Mouse (Mus musculus) heart, embryonic 14.5 days (tissue): ENCODE data around the gene Tubd1. TPM values are rescaled to one million over a fixed set of nuclear protein-coding genes. Genes with fewer than 3 reads are reported as not detected.

ENCODE experiments used
- ATAC-seq: fragments of 200-750 bp; cut with Nextera tagmentation; 2 replicates; pipeline ENCODE4 v1.8.0; 2017; ENCODE audit warnings: low read depth, moderate TSS enrichment; ENCODE audit not compliant: insufficient number of reproducible peaks, insufficient read depth, low FRiP score
- H3K27ac ChIP-seq, 2 experiments: fragments of 200-500 bp in 1 of 2; fragments of 300-500 bp in 1 of 2; sonication (generic) in 1 of 2; replicated peaks in 1 of 2; 2 replicates each; pipeline ENCODE4 v1.5.1; 2012 to 2014; ENCODE audit warnings: low read depth in 2 of 2, low read length in 2 of 2, control low read depth in 1 of 2, mild to moderate bottlenecking in 1 of 2, mixed read lengths in 1 of 2; ENCODE audit not compliant: control insufficient read depth in 1 of 2, insufficient read depth in 1 of 2
- H3K27me3 ChIP-seq: fragments of 300-500 bp; sonication (generic); 2 replicates; pipeline ENCODE4 v1.6.1; 2014; ENCODE audit warnings: mild to moderate bottlenecking, low read length, control low read depth; ENCODE audit not compliant: control insufficient read depth, insufficient read depth
- H3K36me3 ChIP-seq: fragments of 300-500 bp; sonication (generic); 2 replicates; pipeline ENCODE4 v1.6.1; 2014; ENCODE audit warnings: mild to moderate bottlenecking, control low read depth, low read length, mixed read lengths; ENCODE audit not compliant: control insufficient read depth, insufficient read depth
- H3K4me1 ChIP-seq, 2 experiments: fragments of 200-500 bp in 1 of 2; fragments of 300-500 bp in 1 of 2; sonication (generic) in 1 of 2; 2 replicates each; pipeline ENCODE4 v1.6.1; 2012 to 2014; ENCODE audit warnings: low read length in 2 of 2, control low read depth in 1 of 2, mixed read lengths in 1 of 2; ENCODE audit not compliant: control insufficient read depth in 2 of 2, insufficient read depth in 2 of 2
- H3K4me2 ChIP-seq: fragments of 300-500 bp; sonication (generic); 2 replicates; pipeline ENCODE4 v1.6.1; 2014; ENCODE audit warnings: mild to moderate bottlenecking, low read length
- H3K4me3 ChIP-seq, 2 experiments: fragments of 200-500 bp in 1 of 2; fragments of 300-500 bp in 1 of 2; sonication (generic) in 1 of 2; 2 replicates each; pipeline ENCODE4 v1.5.1; 2012 to 2014; ENCODE audit warnings: low read length in 2 of 2, mild to moderate bottlenecking in 2 of 2, control low read depth in 1 of 2, low read depth in 1 of 2, moderate library complexity in 1 of 2; ENCODE audit not compliant: control insufficient read depth in 1 of 2, insufficient read depth in 1 of 2
- H3K9ac ChIP-seq: fragments of 300-500 bp; sonication (generic); 2 replicates; pipeline ENCODE4 v1.6.1; 2014; ENCODE audit warnings: mild to moderate bottlenecking, low read length
- H3K9me3 ChIP-seq: fragments of 300-500 bp; sonication (generic); 2 replicates; pipeline ENCODE4 v1.6.1; 2016; ENCODE audit warnings: low read length, control low read depth; ENCODE audit not compliant: control insufficient read depth
- WGBS: fragments of 180-500 bp; shearing (Covaris S2); extraction: QIAGEN DNeasy Blood & Tissue Kit; methylation state at CpG from one replicate; pipeline ENCODE4 v1.1.7; 2014; 5-methylcytosine and 5-hydroxymethylcytosine counted together
- polyA plus RNA-seq: library from polyadenylated mRNA; unstranded; fragments of >200 nt; fragmentation: Nextera tagmentation; extraction: Ambion mirVana; gene quantifications from 2 replicates; pipeline ENCODE4 v1.2.1, GENCODE M21; 2014

Gene Tubd1
- polyA plus RNA-seq, 1 experiment from 2014 or later, result 12.0 TPM

DNA sequence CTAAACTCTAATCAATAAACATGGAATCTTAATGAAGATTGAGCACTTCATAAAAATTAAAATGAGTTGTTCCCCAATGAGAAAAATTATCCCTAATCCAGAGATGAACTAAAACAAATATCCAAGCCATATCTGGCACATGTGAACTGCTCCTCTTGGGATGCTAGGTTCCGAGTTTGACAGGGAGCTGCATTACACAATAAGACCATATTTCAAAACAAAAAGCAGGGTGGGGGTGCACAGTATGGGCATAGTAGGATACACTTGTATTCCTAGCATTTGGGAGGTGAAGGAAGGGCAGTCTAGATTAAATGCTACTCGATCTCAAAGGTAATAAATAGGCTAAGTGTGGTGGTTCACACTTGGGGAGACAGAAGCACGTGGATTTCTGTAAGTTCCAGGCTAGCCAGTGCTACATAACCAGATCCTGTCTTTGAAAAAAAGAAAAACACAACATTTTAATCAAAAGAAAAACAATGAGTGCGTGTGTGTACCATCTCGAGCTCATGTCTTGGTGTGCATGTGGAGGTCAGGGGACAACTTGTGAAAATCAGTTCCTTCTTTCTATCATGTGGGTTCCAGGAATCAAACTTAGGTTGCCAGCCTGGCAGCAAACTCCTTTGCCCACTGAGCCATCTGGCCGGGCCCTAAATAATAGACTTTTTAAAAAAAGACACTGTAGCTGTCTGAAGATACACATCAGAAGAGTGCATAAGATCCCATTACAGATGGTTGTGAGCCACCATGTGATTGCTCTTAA is 4.9 kb upstream of the Tubd1 start:
- Histone ChIP-seq H3K27ac (no peak overlapping the region), H3K4me2 (no peak overlapping the region), H3K4me3 (no peak overlapping the region), H3K4me1 (peaks cover 2 to 12% of the 10 kb centered on the region in 2 experiments; a peak in 3 of 4 replicates), H3K9ac (no peak overlapping the region), H3K27me3 (no peaks in the 10 kb centered on the region), H3K36me3 (peaks cover 4% of the 10 kb centered on the region; the same call in 1 of the 2 replicates), H3K9me3 (no peaks in the 10 kb centered on the region)
- no peak for ATAC-seq
- 78% methylated on average over 6 of the region's 6 CpGs for WGBS

DNA sequence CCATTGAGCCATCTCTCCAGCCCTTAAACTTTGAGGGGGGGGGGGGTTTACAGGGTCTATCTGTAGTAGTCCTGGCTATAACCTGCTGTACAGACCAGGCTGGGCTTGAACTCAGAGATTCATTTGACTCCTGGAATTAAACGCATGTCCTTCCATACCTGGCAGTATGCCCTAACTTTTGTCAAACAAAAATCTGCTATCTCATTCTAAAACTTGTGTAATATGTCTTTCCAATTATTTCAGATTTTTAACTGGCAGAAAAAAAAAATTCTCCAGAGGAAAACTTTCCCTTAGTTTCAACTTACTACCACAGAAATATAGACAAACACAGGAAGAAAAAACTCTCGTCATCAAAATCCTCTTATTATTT is 4.3 kb upstream of the Tubd1 start:
- no peak for ATAC-seq
- H3K4me2 ChIP-seq, result no peak overlapping the region
- H3K36me3 ChIP-seq, result 0 out of 2 replicates have a peak, but pooled peaks cover 3% of the 10 kb centered on the region
- 74% methylated on average over 2 of the region's 2 CpGs for WGBS
- no peak overlapping the region for H3K9ac ChIP-seq
- H3K27ac ChIP-seq, result no peak overlapping the region
- H3K4me1 ChIP-seq, result peaks cover 2 to 13% of the 10 kb centered on the region in 2 experiments; a peak in 3 of 4 replicates
- H3K9me3 ChIP-seq, result no peaks in the 10 kb centered on the region
- no peaks in the 10 kb centered on the region for H3K27me3 ChIP-seq
- no peak overlapping the region for H3K4me3 ChIP-seq

GRCm38 (mm10) chr11:86542851-86543250 is 1.9 kb upstream of the Tubd1 start:
- Histone ChIP-seq H3K27me3 (no peaks in the 10 kb centered on the region), H3K9me3 (no peaks in the 10 kb centered on the region), H3K36me3 (0 out of 2 replicates have a peak, but pooled peaks cover 3% of the 10 kb centered on the region), H3K27ac (peak overlapping the region in 1 of 2 experiments; percentile 47; a peak in 2 of 4 replicates), H3K4me1 (peaks cover 4 to 18% of the 10 kb centered on the region in 2 experiments), H3K4me2 (peak overlapping the region; percentile 70), H3K4me3 (peak overlapping the region in 1 of 2 experiments; percentile 83; a peak in 2 of 4 replicates), H3K9ac (peak overlapping the region; percentile 91)
- 70% methylated on average over 1 of the region's 1 CpGs for WGBS
- no peak for ATAC-seq

DNA sequence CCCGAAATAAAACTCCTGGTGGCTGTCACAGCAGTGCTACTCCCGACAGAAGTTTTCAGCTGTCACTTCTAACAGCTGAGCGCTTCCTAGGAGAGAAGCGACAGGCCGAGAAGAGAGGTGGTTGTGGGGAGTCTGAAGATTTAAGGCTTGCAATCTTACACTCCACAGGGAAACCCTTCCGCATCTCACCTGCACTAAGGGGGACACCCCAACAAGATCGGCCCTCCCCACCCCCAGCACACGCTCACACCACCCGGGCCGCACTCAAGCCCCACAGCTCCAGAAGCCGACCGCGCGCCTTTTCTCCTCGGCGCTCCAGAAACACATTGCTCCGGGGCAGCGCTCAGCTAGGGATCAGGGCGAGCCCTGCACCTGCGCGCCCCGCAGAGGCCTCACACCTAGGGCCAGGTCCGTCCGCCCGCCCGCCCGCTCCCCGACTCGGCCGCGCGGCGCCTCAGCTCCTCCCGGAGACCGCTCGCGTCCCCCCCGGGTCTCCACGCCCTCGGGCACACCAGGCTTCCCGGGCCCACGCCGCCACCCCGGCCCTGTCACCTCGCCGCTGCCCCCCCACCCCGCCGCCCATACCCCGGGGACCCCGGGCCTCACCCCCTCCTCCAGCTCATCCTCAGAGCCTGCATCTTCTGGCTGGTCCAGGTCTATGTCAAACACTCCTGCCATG is 692 bp upstream of the Tubd1 start:
- H3K27me3 ChIP-seq, result no peaks in the 10 kb centered on the region
- peak overlapping the region; percentile 70 for H3K4me2 ChIP-seq
- 1% methylated on average over 50 of the region's 50 CpGs for WGBS
- no peaks in the 10 kb centered on the region for H3K9me3 ChIP-seq
- H3K4me1 ChIP-seq, result peaks cover 4 to 18% of the 10 kb centered on the region in 2 experiments
- H3K36me3 ChIP-seq, result peaks cover 3% of the 10 kb centered on the region; the same call in 1 of the 2 replicates
- ATAC-seq, result peak; percentile 52
- H3K4me3 ChIP-seq, result peak overlapping the region; percentile 79 to 83
- H3K27ac ChIP-seq, result peak overlapping the region; percentile 84 to 85
- H3K9ac ChIP-seq, result peak overlapping the region; percentile 91

GRCm38 (mm10) chr11:86545556-86545955 is 765 bp downstream of the Tubd1 start:
- H3K9ac ChIP-seq, result peak overlapping the region; percentile 77
- 76% methylated on average over 8 of the region's 8 CpGs for WGBS
- H3K4me2 ChIP-seq, result peak overlapping the region; percentile 81
- H3K27ac ChIP-seq, result peak overlapping the region; percentile 85 to 91; a peak in 3 of 4 replicates
- ATAC-seq, result no peak
- peaks cover 12% of the 10 kb centered on the region for H3K36me3 ChIP-seq
- no peaks in the 10 kb centered on the region for H3K27me3 ChIP-seq
- H3K4me3 ChIP-seq, result peak overlapping the region; percentile 75 to 83
- no peaks in the 10 kb centered on the region for H3K9me3 ChIP-seq
- H3K4me1 ChIP-seq, result peaks cover 4 to 18% of the 10 kb centered on the region in 2 experiments

GRCm38 (mm10) chr11:86547412-86547811 is 2.6 kb downstream of the Tubd1 start:
- H3K4me3 ChIP-seq, result no peak overlapping the region
- H3K9ac ChIP-seq, result no peak overlapping the region
- ATAC-seq, result no peak
- H3K4me2 ChIP-seq, result no peak overlapping the region
- no peak overlapping the region for H3K27ac ChIP-seq
- peaks cover 4 to 15% of the 10 kb centered on the region in 2 experiments for H3K4me1 ChIP-seq
- H3K36me3 ChIP-seq, result peaks cover 12% of the 10 kb centered on the region
- H3K9me3 ChIP-seq, result no peaks in the 10 kb centered on the region
- 92% methylated on average over 1 of the region's 1 CpGs for WGBS
- H3K27me3 ChIP-seq, result no peaks in the 10 kb centered on the region

DNA sequence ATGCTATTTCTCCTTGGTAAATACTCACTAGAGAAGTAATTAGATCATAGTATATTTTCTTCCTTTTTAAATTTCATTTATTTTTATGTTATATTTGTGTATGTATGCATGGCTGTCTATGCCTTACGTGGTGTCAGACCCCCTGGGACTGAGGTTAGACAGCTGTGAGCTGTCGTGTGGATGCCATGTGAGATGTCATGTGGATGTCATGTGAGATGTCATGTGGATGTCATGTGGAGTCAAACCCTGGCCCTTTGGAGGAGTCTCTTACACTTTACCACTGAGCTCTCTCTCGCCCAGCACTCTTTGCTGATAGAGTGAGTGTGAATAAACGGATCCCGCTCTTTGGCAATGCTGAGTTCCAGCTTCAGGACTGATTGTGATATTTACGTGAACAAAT is 8.7 kb downstream of the Tubd1 start:
- ATAC-seq, result no peak
- WGBS, result 90% methylated on average over 6 of the region's 6 CpGs
- H3K4me1 ChIP-seq, result no peaks in the 10 kb centered on the region
- peaks cover 49% of the 10 kb centered on the region for H3K36me3 ChIP-seq
- H3K9me3 ChIP-seq, result no peaks in the 10 kb centered on the region
- H3K4me3 ChIP-seq, result no peak overlapping the region
- no peak overlapping the region for H3K4me2 ChIP-seq
- no peak overlapping the region for H3K9ac ChIP-seq
- H3K27me3 ChIP-seq, result no peaks in the 10 kb centered on the region
- no peak overlapping the region for H3K27ac ChIP-seq
